Mouse (Mus musculus) brain, embryonic 14.5 days (tissue): ENCODE results near the gene Lhpp.

Source experiments
- CTCF ChIP-seq: fragments of 200-500 bp; IDR thresholded peaks from 2 replicates; pipeline ENCODE4 v1.5.1; 2012; ENCODE audit warnings: inconsistent platforms, mild to moderate bottlenecking, moderate library complexity, borderline replicate concordance; ENCODE audit not compliant: insufficient read depth, insufficient read length; ENCODE audit errors: extremely low read depth
- POLR2A ChIP-seq: fragments of 200-500 bp; IDR thresholded peaks from 2 replicates; pipeline ENCODE4 v1.6.1; 2012; ENCODE audit warnings: mild to moderate bottlenecking, inconsistent platforms, borderline replicate concordance; ENCODE audit not compliant: poor library complexity, insufficient read depth, insufficient read length, severe bottlenecking; ENCODE audit errors: extremely low read depth

- TF ChIP-seq POLR2A: no peak
- TF ChIP-seq CTCF: no peak
Observed at GRCm38 (mm10) chr7:132608316-132609020, 2.0 kb upstream of the Lhpp start.
